Mouse (Mus musculus) heart, adult 11 months (tissue): ENCODE data around the gene Erbb4.
A peak's percentile ranks its signal among the peaks of the same experiment; 100 is the strongest.

ENCODE experiments used
- DNase-seq: peaks from one replicate; pipeline ENCODE4 v3.0.0; 2022

The Erbb4 gene

GRCm38 (mm10) chr1:68466390-68466960 is 641.4 kb downstream of the Erbb4 start:
- DNase-seq, result no peak

- DNase-seq, result no peak
These were observed 656.6 kb downstream of the Erbb4 start for GRCm38 (mm10) chr1:68451274-68451673.

- DNase-seq, result no peak
These were observed 683.4 kb downstream of the Erbb4 start for GRCm38 (mm10) chr1:68424336-68424983.

- DNase-seq, result no peak
These were observed 706.7 kb downstream of the Erbb4 start for GRCm38 (mm10) chr1:68401204-68401603.

GRCm38 (mm10) chr1:68371531-68371930 is 736.3 kb downstream of the Erbb4 start:
- DNase-seq, result no peak

- no peak for DNase-seq
These were observed 774.1 kb downstream of the Erbb4 start for GRCm38 (mm10) chr1:68333714-68334113.

- DNase-seq, result no peak
These were observed 802.0 kb downstream of the Erbb4 start for GRCm38 (mm10) chr1:68305813-68306212.

GRCm38 (mm10) chr1:68284443-68284842 is 823.4 kb downstream of the Erbb4 start:
- no peak for DNase-seq

GRCm38 (mm10) chr1:68275819-68276218 is 832.0 kb downstream of the Erbb4 start:
- DNase-seq, result no peak

GRCm38 (mm10) chr1:68178580-68178979 is 929.3 kb downstream of the Erbb4 start:
- no peak for DNase-seq

- DNase-seq, result no peak
These were observed 952.6 kb downstream of the Erbb4 start for GRCm38 (mm10) chr1:68155253-68155652.

GRCm38 (mm10) chr1:68150572-68150971 is 957.3 kb downstream of the Erbb4 start:
- no peak for DNase-seq

- DNase-seq, result no peak
These were observed 965.1 kb downstream of the Erbb4 start for GRCm38 (mm10) chr1:68142562-68143350.

GRCm38 (mm10) chr1:68134943-68135342 is 972.9 kb downstream of the Erbb4 start:
- no peak for DNase-seq

GRCm38 (mm10) chr1:68134450-68134849 is 973.4 kb downstream of the Erbb4 start:
- DNase-seq, result peak; percentile 83

- no peak for DNase-seq
These were observed 984.3 kb downstream of the Erbb4 start for GRCm38 (mm10) chr1:68123541-68123940.

- no peak for DNase-seq
These were observed 987.5 kb downstream of the Erbb4 start for GRCm38 (mm10) chr1:68120364-68120763.

GRCm38 (mm10) chr1:68115721-68116120 is 992.1 kb downstream of the Erbb4 start:
- no peak for DNase-seq

- DNase-seq, result no peak
These were observed 1001.4 kb downstream of the Erbb4 start for GRCm38 (mm10) chr1:68106543-68106860.

GRCm38 (mm10) chr1:68105834-68106542 is 1001.9 kb downstream of the Erbb4 start:
- no peak for DNase-seq

GRCm38 (mm10) chr1:68089623-68090022 is 1018.2 kb downstream of the Erbb4 start:
- DNase-seq, result no peak

GRCm38 (mm10) chr1:68056494-68056893 is 1051.4 kb downstream of the Erbb4 start:
- DNase-seq, result no peak

- DNase-seq, result no peak
These were observed 1053.1 kb downstream of the Erbb4 start for GRCm38 (mm10) chr1:68054715-68055114.

GRCm38 (mm10) chr1:68049856-68050255 is 1058.0 kb downstream of the Erbb4 start:
- no peak for DNase-seq
